Mouse (Mus musculus): ENCODE data around the gene Stat1. TPM values are rescaled to one million over a fixed set of nuclear protein-coding genes. Genes with fewer than 3 reads are reported as not detected.

Gene Stat1
- 1,000 to 10,000 TPM in 1 of 2 experiments, 100 to 1,000 TPM in 1; 833 to 1,268 TPM for polyA plus RNA-seq (2017; shearing (Covaris generic))

DNA sequence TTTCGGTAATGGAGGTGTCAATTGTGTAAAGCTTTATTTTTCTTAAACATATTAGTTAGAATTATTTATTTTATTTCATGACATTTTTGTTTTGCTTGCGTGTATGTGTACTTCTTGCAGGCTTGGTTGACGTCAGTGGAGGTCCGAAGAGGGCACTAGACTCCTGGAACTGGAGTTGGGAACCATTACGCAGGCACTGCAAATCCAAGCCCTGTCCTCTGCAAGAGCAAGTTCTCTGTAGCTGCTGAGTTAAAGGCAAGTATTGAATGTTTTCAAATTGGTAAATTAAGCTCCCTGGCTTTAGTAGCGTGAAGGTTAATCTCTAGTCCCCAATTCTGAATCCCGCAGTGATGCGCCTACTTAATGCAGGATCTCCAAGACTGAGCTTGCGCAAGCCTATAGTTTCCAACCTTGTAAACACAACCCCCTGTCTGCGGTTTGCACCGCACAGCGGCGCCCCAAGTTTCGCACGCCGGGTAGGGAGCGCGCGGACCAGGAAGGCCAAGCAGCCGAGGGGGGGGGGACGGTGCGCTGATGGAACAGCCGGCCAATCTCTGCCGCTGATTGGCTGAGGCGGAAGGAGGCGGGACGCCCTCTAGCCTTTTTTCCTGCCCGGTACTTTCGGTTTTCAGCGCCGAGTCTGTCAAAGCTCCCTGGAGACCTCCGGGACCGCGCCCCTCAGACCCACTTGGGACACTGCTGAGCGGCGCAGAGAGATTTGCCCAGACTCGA, at the start of gene Stat1:
Stat1 (plus strand) TSS at position 581 of the 732 bp plus-strand sequence.

Other genes starting within 250 kb of the Stat1 start
- gene Myo1b, start 203.4 kb upstream of the Stat1 start, polyA plus RNA-seq (2017; shearing (Covaris generic)), result under 1 TPM in 1 of 2 experiments, not detected in 1; 0.69 TPM
- gene Stat4, start 132.3 kb upstream of the Stat1 start, polyA plus RNA-seq (2017; shearing (Covaris generic)), result 100 to 1,000 TPM; 125 to 136 TPM
- 100 to 1,000 TPM; 106 to 149 TPM for gene Gls, start 113.8 kb downstream of the Stat1 start, polyA plus RNA-seq (2017; shearing (Covaris generic))

All from activated CD4-positive, CD25-positive, alpha-beta regulatory T cell (primary cell).